Mouse (Mus musculus) layer of hippocampus, adult 8-10 months (tissue): ENCODE measurements at regions not wholly inside any gene's neighbourhood (a gene's known extent, or its start where the extent isn't known, plus 50 kb on each side); places are given as distances from the start of the nearest gene placed in this dataset.

Source experiments
- DNase-seq, 2 experiments: peaks; one replicate each; pipeline ENCODE4 v3.0.0; 2022; ENCODE audit warnings: low spot score in 2 of 2

DNA sequence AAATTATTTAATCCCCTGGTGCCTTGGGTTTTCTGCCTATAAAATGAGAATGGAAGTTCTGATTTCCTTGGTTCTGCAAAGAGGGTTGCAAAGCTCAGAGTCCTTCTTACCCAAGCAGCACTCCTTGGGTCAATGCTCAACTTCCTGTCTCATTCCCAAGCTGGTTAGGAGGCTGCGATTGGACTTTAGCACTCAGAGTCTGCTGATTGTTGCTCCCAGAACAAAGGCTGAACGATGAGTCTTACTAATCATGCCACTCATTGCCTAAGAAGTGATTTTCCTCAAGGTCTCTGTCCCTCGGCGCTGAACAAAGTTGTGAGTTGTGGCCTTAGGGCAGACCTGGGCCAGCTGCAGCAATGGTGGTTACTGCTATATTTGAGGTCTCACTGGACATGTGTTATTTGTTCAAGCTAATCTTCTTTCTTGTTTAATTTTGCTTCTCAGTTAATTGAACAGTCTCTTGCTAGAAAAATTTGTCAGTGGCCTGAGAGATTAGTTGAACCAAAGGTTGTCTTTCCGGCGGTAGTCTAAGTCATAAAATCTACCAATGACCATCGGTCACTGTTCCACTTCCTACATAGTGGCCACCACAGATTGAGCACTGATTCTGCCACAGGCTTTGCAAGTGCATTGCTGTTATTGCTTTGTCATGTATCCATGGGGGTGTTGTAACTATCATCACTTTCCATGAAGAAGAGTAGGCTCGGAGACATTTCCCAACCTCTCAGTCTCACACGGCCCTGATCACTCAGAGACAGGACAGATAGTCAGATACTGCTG, 101.2 kb upstream of the Gm15217 start:
- DNase-seq: no peak

DNA sequence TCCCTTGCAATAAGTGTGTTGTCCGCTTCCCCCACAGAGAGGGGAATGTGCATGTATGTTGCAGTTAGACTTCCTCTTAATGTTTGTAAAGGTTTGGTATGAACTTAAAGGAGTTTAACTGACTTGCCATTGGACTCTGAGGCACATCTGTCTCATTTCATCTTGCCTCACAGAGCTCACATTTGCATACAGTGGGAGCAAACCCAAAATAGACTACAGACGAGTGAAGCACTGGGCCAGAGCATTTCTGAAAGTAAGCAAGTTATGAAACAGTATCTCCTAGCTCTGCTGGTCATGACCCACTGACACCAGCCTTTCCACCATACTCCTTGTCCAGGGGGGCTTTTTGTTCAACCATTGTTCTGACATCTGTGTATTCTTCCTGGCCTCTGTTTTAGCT, 86.8 kb upstream of the Gm15217 start:
- no peak for DNase-seq

DNA sequence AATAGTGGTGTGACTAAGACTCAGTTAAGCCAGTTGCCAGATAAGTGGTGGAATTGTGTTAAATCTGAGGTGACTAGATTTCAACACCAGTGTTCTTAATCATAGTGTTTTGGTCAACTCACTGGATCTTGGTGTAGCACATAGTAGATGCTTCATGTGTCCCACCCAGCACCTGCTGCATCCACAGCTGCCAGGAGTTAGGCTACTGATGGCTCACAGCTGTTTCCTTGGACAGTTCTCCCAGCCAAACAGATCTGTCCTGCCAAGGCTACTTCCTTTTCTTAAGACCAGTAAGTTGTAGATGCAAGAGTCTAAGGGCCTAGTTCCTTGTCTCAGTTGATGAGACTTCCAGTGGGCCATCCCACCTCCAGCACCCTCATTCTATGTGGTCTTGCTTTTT, 82.9 kb upstream of the Gm15217 start:
- DNase-seq: no peak

DNA sequence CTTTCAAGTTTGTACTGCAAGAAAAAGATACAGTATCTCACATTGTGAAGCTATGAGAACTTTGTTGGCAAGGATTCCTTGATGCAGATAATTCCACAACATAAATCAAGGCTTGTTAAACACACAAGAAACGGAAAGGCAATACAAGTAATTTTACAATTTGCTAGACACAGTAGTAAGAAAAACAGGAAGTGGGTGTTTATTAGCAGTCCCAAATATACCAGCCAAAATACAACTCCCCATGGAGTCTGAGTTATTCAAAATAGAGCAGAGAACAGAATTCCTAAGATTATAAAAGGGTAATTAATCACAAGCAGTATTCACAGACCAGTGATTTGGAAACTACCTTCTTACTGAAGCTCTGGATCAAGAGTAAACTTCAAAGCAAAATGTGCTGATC, 78.7 kb upstream of the Gm15217 start:
- no peak for DNase-seq

DNA sequence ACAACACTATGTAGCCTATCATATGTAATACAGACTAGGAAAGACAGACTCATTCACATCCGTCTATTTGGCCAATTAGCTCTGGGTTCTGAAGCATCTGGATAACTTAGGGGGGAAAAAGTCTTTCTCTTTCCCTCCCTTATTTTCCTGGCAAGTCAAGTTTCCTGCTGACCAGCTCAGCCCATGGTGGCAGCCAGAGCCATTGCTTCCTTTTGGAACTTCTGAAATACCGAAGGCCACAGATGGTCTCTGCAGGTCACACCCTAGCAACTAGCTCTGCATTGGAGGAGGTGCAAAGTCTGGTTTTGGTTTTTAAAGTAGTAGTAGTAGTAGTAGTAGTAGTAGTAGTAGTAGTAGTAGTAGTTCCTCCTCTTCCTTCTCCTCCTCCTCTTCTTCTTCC, 76.6 kb upstream of the Gm15217 start:
- DNase-seq: no peak

DNA sequence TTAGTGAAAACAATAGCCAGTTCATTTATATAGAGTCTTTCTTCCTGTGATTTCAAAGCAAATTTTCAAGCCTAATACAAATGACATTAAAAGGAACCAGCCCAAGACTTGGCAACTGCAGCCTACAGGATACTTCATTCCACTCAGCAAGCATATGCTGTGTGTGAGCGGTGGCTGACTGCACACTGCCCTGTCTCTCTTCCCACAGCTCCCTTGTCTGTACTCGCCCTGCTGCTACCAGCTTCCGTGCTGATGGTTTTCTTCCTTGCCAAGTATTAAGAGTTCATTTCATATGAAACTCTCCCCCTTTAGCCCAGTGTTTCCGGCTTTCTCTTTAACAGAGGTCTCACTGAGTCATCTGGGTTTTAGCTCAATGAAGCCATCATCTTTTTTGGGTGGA, 73.9 kb upstream of the Gm15217 start:
- peak; percentile 9 to 12 for DNase-seq

DNA sequence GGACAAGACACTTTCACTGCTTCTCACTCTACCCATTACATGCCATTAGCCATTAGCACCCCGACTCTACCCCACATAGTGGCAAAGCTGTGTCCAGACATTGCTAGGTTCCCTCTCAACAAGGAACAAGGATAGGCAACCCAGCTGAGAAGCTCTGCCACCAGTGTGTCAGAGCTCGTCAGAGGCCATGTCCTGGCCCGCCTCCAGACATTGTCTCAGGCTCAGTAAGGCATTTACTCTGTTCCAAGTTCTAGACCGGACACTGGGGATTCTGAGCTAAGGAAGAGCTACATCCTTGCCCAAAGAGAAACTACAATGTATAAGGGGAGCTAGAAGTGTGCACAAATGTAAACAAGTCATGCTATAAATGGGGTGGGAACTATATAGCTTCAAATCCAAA, 66.2 kb upstream of the Gm15217 start:
- no peak for DNase-seq

DNA sequence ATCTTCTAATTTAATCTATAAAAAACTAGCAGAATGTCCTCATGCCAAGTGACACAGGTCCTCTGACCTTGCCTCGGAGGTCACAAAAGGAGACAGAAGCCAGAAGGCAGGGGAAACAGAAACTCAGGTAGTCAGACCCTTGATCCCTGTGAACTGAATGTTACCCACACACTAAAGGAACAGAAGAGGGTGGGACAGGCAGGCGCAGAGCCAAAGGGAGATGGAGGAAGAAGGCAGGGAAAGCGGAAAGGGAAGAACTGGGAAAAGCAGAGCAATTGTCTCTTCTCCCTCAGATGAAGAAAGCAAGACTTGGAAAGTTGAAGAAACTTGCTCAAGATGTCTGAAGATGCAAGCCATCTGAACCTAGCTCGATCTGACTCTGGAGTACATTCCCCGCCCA, 62.7 kb upstream of the Gm15217 start:
- DNase-seq: no peak

DNA sequence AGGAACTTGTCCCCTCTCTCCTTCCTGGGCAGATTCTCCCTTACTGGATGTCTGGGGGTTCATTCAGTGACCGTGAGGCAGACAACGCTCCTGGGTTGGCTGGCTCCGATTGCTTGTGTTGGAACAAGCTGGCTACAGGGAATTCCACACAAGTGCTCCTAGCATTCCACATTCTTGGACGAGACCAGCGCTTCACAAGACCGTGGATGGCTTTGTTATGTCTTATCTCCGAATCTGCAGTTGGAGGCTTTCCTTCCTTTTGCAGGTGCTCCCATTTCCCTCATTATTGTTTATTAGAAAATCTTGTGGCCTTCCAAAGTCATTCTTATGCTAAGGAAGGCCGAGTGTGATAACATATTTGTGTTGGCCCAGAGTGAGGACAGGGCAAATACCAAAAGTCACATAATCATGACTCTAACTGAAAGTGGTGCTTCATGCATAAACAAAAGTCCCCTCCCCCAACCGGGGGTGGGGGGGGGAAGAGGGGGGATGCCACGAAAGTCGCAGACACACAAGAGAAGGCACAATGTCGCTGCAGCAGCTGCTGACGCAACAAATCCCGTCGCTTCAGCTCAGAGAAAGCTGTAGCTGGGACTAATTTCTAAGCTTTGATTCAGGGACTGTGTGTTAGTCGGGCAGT, 61.7 kb upstream of the Gm15217 start:
- DNase-seq: no peak

DNA sequence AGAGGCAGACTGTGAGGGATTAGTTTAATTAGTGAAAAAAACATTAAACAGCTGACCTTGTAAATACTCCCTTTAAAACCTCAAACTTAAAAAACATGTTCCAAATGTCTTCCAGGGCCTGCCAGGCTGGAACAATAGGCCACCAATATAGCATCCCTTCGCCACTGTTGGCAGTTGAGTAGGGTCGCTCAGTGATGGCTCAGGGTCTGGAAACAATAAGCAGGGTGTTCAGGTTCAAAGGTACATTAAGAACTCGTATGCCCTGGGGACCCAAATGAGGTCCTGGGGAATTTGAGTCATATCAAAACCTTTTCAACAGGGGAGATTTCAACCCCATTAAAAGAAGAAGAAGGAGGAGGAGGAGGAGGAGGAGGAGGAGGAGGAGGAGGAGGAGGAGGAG, 51.1 kb upstream of the Gm15217 start:
- no peak for DNase-seq
